Mouse (Mus musculus) Patski (cell line): ENCODE data around the gene Olfr221. TPM values are rescaled to one million over a fixed set of nuclear protein-coding genes. Genes with fewer than 3 reads are reported as not detected.

Experiments
- ATAC-seq: fragments of 100-300 bp; one replicate; pipeline ENCODE4 v1.8.0; 2021
- CTCF ChIA-PET: fragments of 350-600 bp; sonication (Branson Sonifier 250); formaldehyde crosslinking; loops from one replicate; lab custom pipeline; 2022; ENCODE audit warnings: inconsistent platforms; lab: Charles Lee
- POLR2A ChIA-PET: fragments of 350-600 bp; sonication (Branson Sonifier 250); formaldehyde crosslinking; loops from one replicate; lab custom pipeline; 2022; ENCODE audit warnings: antibody characterized with exemption, inconsistent platforms; lab: Charles Lee
- DNase-seq: peaks from one replicate; pipeline ENCODE4 v3.0.0-alpha.2; 2011; ENCODE audit warnings: low read depth, low spot score
- H3K27me3 ChIP-seq: fragments of 371-371 bp; one replicate; pipeline ENCODE4 v1.5.1; 2021
- CTCF ChIP-seq: fragments of 100-300 bp; IDR thresholded peaks from one replicate; pipeline ENCODE4 v1.5.1; 2021
- in situ Hi-C: fragments of 300-500 bp; cut with MboI; formaldehyde crosslinking; loops from 3 replicates; pipeline ENCODE4 v1.11.1; 2018; ENCODE audit warnings: low pct_unique_long_range_greater_than_20kb, mixed read lengths
- polyA plus RNA-seq: library from polyadenylated mRNA; unstranded; gene quantifications from one replicate; pipeline ENCODE4 v1.2.3, GENCODE M21; 2021

Olfr221 gene
- polyA plus RNA-seq, 1 experiment from 2014 or later, result not detected

GRCm38 (mm10) chr14:52014271-52014760 is 27.9 kb downstream of the Olfr221 start:
- no peaks in the 10 kb centered on the region for H3K27me3 ChIP-seq
- no peak for TF ChIP-seq CTCF
- ATAC-seq, result peak; percentile 18
- CTCF ChIA-PET, result no interaction called here
- in situ Hi-C loops, result no loop called here
- POLR2A ChIA-PET, result interaction anchor here (0.9 kb wide), 1 partner anchor 29 kb away, joined by 6 read pairs; no protein-coding TSS in a partner anchor
- no peak for DNase-seq

GRCm38 (mm10) chr14:52013771-52014219 is 28.5 kb downstream of the Olfr221 start:
- DNase-seq (no peak), ATAC-seq (peak; percentile 15)
- ChIA-PET POLR2A (interaction anchor here (0.9 kb wide), 1 partner anchor 29 kb away, joined by 6 read pairs; no protein-coding TSS in a partner anchor), CTCF (no interaction called here)
- no peaks in the 10 kb centered on the region for H3K27me3 ChIP-seq
- no peak for TF ChIP-seq CTCF
- in situ Hi-C loops, result no loop called here

- ChIA-PET CTCF (no interaction called here), POLR2A (interaction anchor here (0.6 to 0.9 kb wide), 2 partner anchors 28 to 87 kb away, joined by 3 to 6 read pairs; no protein-coding TSS in a partner anchor)
- H3K27me3 ChIP-seq, result no peaks in the 10 kb centered on the region
- in situ Hi-C loops, result no loop called here
- no peak for TF ChIP-seq CTCF
- ATAC-seq, result no peak
- DNase-seq, result no peak
Measured at GRCm38 (mm10) chr14:52013021-52013610, 29.1 kb downstream of the Olfr221 start.

- no peak for DNase-seq
- in situ Hi-C loops, result no loop called here
- H3K27me3 ChIP-seq, result no peaks in the 10 kb centered on the region
- CTCF ChIA-PET, result no interaction called here
- POLR2A ChIA-PET, result interaction anchor here (0.6 kb wide), 1 partner anchor 87 kb away, joined by 3 read pairs; no protein-coding TSS in a partner anchor
- no peak for ATAC-seq
- no peak for TF ChIP-seq CTCF
Measured at GRCm38 (mm10) chr14:52012553-52012952, 29.7 kb downstream of the Olfr221 start.

- no peak for TF ChIP-seq CTCF
- ChIA-PET POLR2A (no interaction called here), CTCF (interaction anchor here (1.5 kb wide), 1 partner anchor 109 kb away, joined by 3 read pairs; no protein-coding TSS in a partner anchor)
- H3K27me3 ChIP-seq, result no peaks in the 10 kb centered on the region
- in situ Hi-C loops, result no loop called here
- ATAC-seq, result no peak
- no peak for DNase-seq
Measured at GRCm38 (mm10) chr14:52012085-52012484, 30.2 kb downstream of the Olfr221 start.

GRCm38 (mm10) chr14:52011683-52012082 is 30.6 kb downstream of the Olfr221 start:
- no peaks in the 10 kb centered on the region for H3K27me3 ChIP-seq
- POLR2A ChIA-PET, result interaction anchor here (1.9 kb wide), 1 partner anchor 9 kb away, joined by 8 read pairs; the partner anchor contains the start of gene Zfp219
- in situ Hi-C loops, result no loop called here
- CTCF ChIA-PET, result interaction anchor here (1.5 kb wide), 1 partner anchor 108 kb away, joined by 3 read pairs; no protein-coding TSS in a partner anchor
- no peak for TF ChIP-seq CTCF
- DNase-seq (no peak), ATAC-seq (no peak)

GRCm38 (mm10) chr14:52010446-52011111 is 31.7 kb downstream of the Olfr221 start:
- TF ChIP-seq CTCF, result no peak
- ChIA-PET CTCF (interaction anchor here (1.0 to 3.7 kb wide), 4 partner anchors 10 to 107 kb away, joined by 3 to 43 read pairs (median 3); partner anchors contain the start of gene Zfp219), POLR2A (interaction anchor here (0.7 to 1.9 kb wide), 3 partner anchors 8 to 18 kb away, joined by 3 to 8 read pairs (median 3); partner anchors contain the start of gene Zfp219)
- ATAC-seq, result peak; percentile 52
- peak; percentile 51 for DNase-seq
- H3K27me3 ChIP-seq, result no peaks in the 10 kb centered on the region
- in situ Hi-C loops, result no loop called here

- TF ChIP-seq CTCF, result no peak
- no peak for ATAC-seq
- CTCF ChIA-PET, result interaction anchor here (1.0 to 3.7 kb wide), 3 partner anchors 11 to 22 kb away, joined by 3 to 43 read pairs (median 3); partner anchors contain the start of gene Zfp219
- in situ Hi-C loops, result no loop called here
- no peaks in the 10 kb centered on the region for H3K27me3 ChIP-seq
- POLR2A ChIA-PET, result interaction anchor here (1.9 kb wide), 1 partner anchor 11 kb away, joined by 8 read pairs; the partner anchor contains the start of gene Zfp219
- no peak for DNase-seq
Measured at GRCm38 (mm10) chr14:52009841-52010240, 32.4 kb downstream of the Olfr221 start.

GRCm38 (mm10) chr14:52009361-52009760 is 32.9 kb downstream of the Olfr221 start:
- in situ Hi-C loops, result no loop called here
- ChIA-PET POLR2A (no interaction called here), CTCF (interaction anchor here (1.5 to 3.7 kb wide), 3 partner anchors 10 to 102 kb away, joined by 3 to 43 read pairs (median 10); partner anchors contain the start of gene Zfp219)
- no peak for TF ChIP-seq CTCF
- H3K27me3 ChIP-seq, result no peaks in the 10 kb centered on the region
- DNase-seq, result no peak
- ATAC-seq, result no peak
